8 mouse cellular contexts compared by ENCODE assay signal in genomic region chr7:45898125-45898524, GRCm38 (mm10). TPM values are rescaled to one million over a fixed set of nuclear protein-coding genes. Genes with fewer than 3 reads are reported as not detected.
A peak's percentile ranks its signal among the peaks of the same experiment; 100 is the strongest.
DNase-seq lines count a peak whose midpoint lies in the region; ATAC-seq and TF ChIP-seq lines count a peak whose summit lies in the region.
"Not testable (repeated sequence)": the region's sequence is repeated elsewhere in the genome, so short reads cannot be mapped to it uniquely, and the experiment has no call there.

No protein-coding gene starts in this region.

- not testable (repeated sequence) for H3K27me3 ChIP-seq in embryonic facial prominence, embryonic 13.5 days; heart, embryonic 14.5 days (ENCODE audit: control insufficient read depth, insufficient read depth, low read length); liver, embryonic 14.5 days (ENCODE audit: control insufficient read depth, insufficient read depth, low read length); midbrain, embryonic 15.5 days (replicated peaks); stomach, postnatal 0 days (ENCODE audit: control insufficient read depth, insufficient read depth, low read length)

- peak overlapping the region; percentile 60; the same call in 1 of the 2 replicates for H3K4me3 ChIP-seq in embryonic facial prominence, embryonic 13.5 days
- H3K4me3 ChIP-seq in heart, embryonic 14.5 days (ENCODE audit: control insufficient read depth in 1 of 2, insufficient read depth in 1 of 2, low read depth in 1 of 2, low read length in 2 of 2); stomach, postnatal 0 days (ENCODE audit: low read depth, low read length): not testable (repeated sequence)
- peak overlapping the region; percentile 28 to 54; a peak in 2 of 4 replicates for H3K4me3 ChIP-seq in liver, embryonic 14.5 days (ENCODE audit: insufficient read depth in 1 of 2, low read depth in 2 of 2, low read length in 2 of 2)
- peak overlapping the region; percentile 55; the same call in 1 of the 2 replicates for H3K4me3 ChIP-seq in midbrain, embryonic 15.5 days

- not testable (repeated sequence) for H3K9me3 ChIP-seq in embryonic facial prominence, embryonic 13.5 days; heart, embryonic 14.5 days (ENCODE audit: control insufficient read depth, low read length); liver, embryonic 14.5 days (ENCODE audit: control insufficient read depth, low read length); midbrain, embryonic 15.5 days; stomach, postnatal 0 days (ENCODE audit: control insufficient read depth, low read length)

- peak overlapping the region; percentile 91 for H3K4me2 ChIP-seq in embryonic facial prominence, embryonic 13.5 days
- peak overlapping the region; percentile 96 for H3K4me2 ChIP-seq in heart, embryonic 14.5 days (ENCODE audit: low read length)
- H3K4me2 ChIP-seq in liver, embryonic 14.5 days (ENCODE audit: low read depth) = peak overlapping the region; percentile 94
- peak overlapping the region; percentile 87 for H3K4me2 ChIP-seq in midbrain, embryonic 15.5 days
- H3K4me2 ChIP-seq in stomach, postnatal 0 days (replicated peaks; ENCODE audit: low read depth) = peak overlapping the region; percentile 90; the same call in 1 of the 2 replicates

- peak; percentile 65 for TF ChIP-seq CTCF in liver, embryonic 14.5 days (IDR thresholded peaks at IDR 0.05; ENCODE audit: low read depth)
- TF ChIP-seq CTCF in stomach, postnatal 0 days (IDR thresholded peaks at IDR 0.05; ENCODE audit: low read depth) = peak; percentile 61

- 0 out of 2 replicates have a peak overlapping the region, but pooled peaks have one; percentile 83 for H3K9ac ChIP-seq in embryonic facial prominence, embryonic 13.5 days
- H3K9ac ChIP-seq in heart, embryonic 14.5 days (ENCODE audit: low read length); liver, embryonic 14.5 days (replicated peaks); midbrain, embryonic 15.5 days; stomach, postnatal 0 days (ENCODE audit: low read length): not testable (repeated sequence)

- H3K27ac ChIP-seq in embryonic facial prominence, embryonic 13.5 days; heart, embryonic 14.5 days (replicated peaks in 1 of 2; ENCODE audit: control insufficient read depth in 1 of 2, insufficient read depth in 1 of 2, low read depth in 2 of 2, low read length in 2 of 2); stomach, postnatal 0 days (replicated peaks): not testable (repeated sequence)
- peak overlapping the region; percentile 60; the same call in 1 of the 2 replicates for H3K27ac ChIP-seq in liver, embryonic 14.5 days
- H3K27ac ChIP-seq in midbrain, embryonic 15.5 days = peak overlapping the region; percentile 81; the same call in 1 of the 2 replicates

- H3K36me3 ChIP-seq in embryonic facial prominence, embryonic 13.5 days; heart, embryonic 14.5 days (ENCODE audit: control insufficient read depth, insufficient read depth, low read length); liver, embryonic 14.5 days (replicated peaks; ENCODE audit: control insufficient read depth, insufficient read depth, low read depth); midbrain, embryonic 15.5 days (replicated peaks); stomach, postnatal 0 days (ENCODE audit: control insufficient read depth, insufficient read depth, low read length): not testable (repeated sequence)

- not testable (repeated sequence) for ATAC-seq in embryonic facial prominence, embryonic 13.5 days (ENCODE audit: insufficient number of reproducible peaks, insufficient read depth, low FRiP score, low TSS enrichment, low read depth); heart, embryonic 14.5 days (ENCODE audit: insufficient number of reproducible peaks, insufficient read depth, low FRiP score, low read depth); liver, embryonic 14.5 days (ENCODE audit: insufficient read depth); midbrain, embryonic 15.5 days (replicated peaks); stomach, postnatal 0 days (ENCODE audit: low FRiP score, low TSS enrichment)

- H3K4me1 ChIP-seq in embryonic facial prominence, embryonic 13.5 days = peaks cover 13% of the 10 kb centered on the region
- H3K4me1 ChIP-seq in heart, embryonic 14.5 days (ENCODE audit: control insufficient read depth in 2 of 2, insufficient read depth in 2 of 2, low read length in 2 of 2); stomach, postnatal 0 days (replicated peaks; ENCODE audit: control insufficient read depth, insufficient read depth): not testable (repeated sequence)
- peaks cover 11 to 18% of the 10 kb centered on the region in 2 experiments for H3K4me1 ChIP-seq in liver, embryonic 14.5 days (replicated peaks; ENCODE audit: control insufficient read depth in 2 of 2, insufficient read depth in 2 of 2, low read length in 1 of 2)
- peaks cover 14% of the 10 kb centered on the region for H3K4me1 ChIP-seq in midbrain, embryonic 15.5 days

- not testable (repeated sequence) for TF ChIP-seq EP300 in liver, embryonic 14.5 days (IDR thresholded peaks at IDR 0.05; ENCODE audit: low read depth); stomach, postnatal 0 days (optimal IDR thresholded peaks at IDR 0.05)

- WGBS in embryonic facial prominence, embryonic 13.5 days = 64% methylated on average over 4 of the region's 4 CpGs
- 67% methylated on average over 4 of the region's 4 CpGs for WGBS in heart, embryonic 14.5 days
- 38% methylated on average over 4 of the region's 4 CpGs for WGBS in liver, embryonic 14.5 days (ENCODE audit: insufficient replicate concordance)
- WGBS in midbrain, embryonic 15.5 days = 51% methylated on average over 4 of the region's 4 CpGs
- WGBS in stomach, postnatal 0 days = 52% methylated on average over 4 of the region's 4 CpGs

- DNase-seq in A20 (ENCODE audit: low read depth, low spot score) = peak; percentile 82
- peak; percentile 75 for DNase-seq in ZHBTc4 (ENCODE audit: low read depth, low spot score)
- DNase-seq in kidney, adult 9 months = peak; percentile 56
- peak in 1 of 3 experiments; percentile 59 for DNase-seq in liver, embryonic 14.5 days (ENCODE audit: low read depth in 3 of 3, low spot score in 3 of 3)
- not testable (repeated sequence) for DNase-seq in stomach, postnatal 0 days (ENCODE audit: low spot score)

RNA-seq across cellular contexts. Expression of gene Tmem143, which starts 1.4 kb away (rescaled TPM):
- polyA plus RNA-seq in embryonic facial prominence, embryonic 13.5 days (2015; fragmentation: Nextera tagmentation; extraction: Ambion mirVana) = 7.1 and 7.2 TPM in 2 replicates
- 5.1 and 8.7 TPM in 2 replicates for polyA plus RNA-seq in heart, embryonic 14.5 days (2014; fragmentation: Nextera tagmentation; extraction: Ambion mirVana)
- 8.6 and 10.2 TPM in 2 replicates for polyA plus RNA-seq in liver, embryonic 14.5 days (2012; rRNA removed)
- 2.4 and 2.7 TPM in 2 replicates for polyA plus RNA-seq in liver, embryonic 14.5 days (2014; fragmentation: Nextera tagmentation; extraction: Ambion mirVana)
- polyA plus RNA-seq in midbrain, embryonic 15.5 days (2015; fragmentation: Nextera tagmentation; extraction: Ambion mirVana) = 7.7 and 10.2 TPM in 2 replicates
- 3.1 and 3.2 TPM in 2 replicates for polyA plus RNA-seq in stomach, postnatal 0 days (2015; fragmentation: Nextera tagmentation; extraction: Ambion mirVana)

RNA-seq across cellular contexts. Expression of gene Syngr4, which starts 1.6 kb away (rescaled TPM):
- 0.41 TPM in 1 of 2 replicates, not detected in the other for polyA plus RNA-seq in embryonic facial prominence, embryonic 13.5 days (2015; fragmentation: Nextera tagmentation; extraction: Ambion mirVana)
- polyA plus RNA-seq in heart, embryonic 14.5 days (2014; fragmentation: Nextera tagmentation; extraction: Ambion mirVana) = 0.86 and 1.5 TPM in 2 replicates
- 0.86 and 1.2 TPM in 2 replicates for polyA plus RNA-seq in liver, embryonic 14.5 days (2012; rRNA removed)
- polyA plus RNA-seq in liver, embryonic 14.5 days (2014; fragmentation: Nextera tagmentation; extraction: Ambion mirVana) = 1.2 and 1.3 TPM in 2 replicates
- 0.22 TPM in 1 of 2 replicates, not detected in the other for polyA plus RNA-seq in midbrain, embryonic 15.5 days (2015; fragmentation: Nextera tagmentation; extraction: Ambion mirVana)
- polyA plus RNA-seq in stomach, postnatal 0 days (2015; fragmentation: Nextera tagmentation; extraction: Ambion mirVana) = 0.46 and 0.79 TPM in 2 replicates

RNA-seq across cellular contexts. Expression of gene Grin2d, which starts 19.9 kb away (rescaled TPM):
- polyA plus RNA-seq in embryonic facial prominence, embryonic 13.5 days (2015; fragmentation: Nextera tagmentation; extraction: Ambion mirVana) = 0.56 and 0.72 TPM in 2 replicates
- 0.12 and 0.15 TPM in 2 replicates for polyA plus RNA-seq in heart, embryonic 14.5 days (2014; fragmentation: Nextera tagmentation; extraction: Ambion mirVana)
- polyA plus RNA-seq in liver, embryonic 14.5 days (2012; rRNA removed) = 0.11 and 0.13 TPM in 2 replicates
- polyA plus RNA-seq in liver, embryonic 14.5 days (2014; fragmentation: Nextera tagmentation; extraction: Ambion mirVana) = 0.01 TPM in 1 of 2 replicates, not detected in the other
- polyA plus RNA-seq in midbrain, embryonic 15.5 days (2015; fragmentation: Nextera tagmentation; extraction: Ambion mirVana) = 2.7 and 3.9 TPM in 2 replicates
- polyA plus RNA-seq in stomach, postnatal 0 days (2015; fragmentation: Nextera tagmentation; extraction: Ambion mirVana) = 0.35 and 0.38 TPM in 2 replicates

RNA-seq across cellular contexts. Expression of gene Emp3, which starts 23.1 kb away (rescaled TPM):
- 199 and 213 TPM in 2 replicates for polyA plus RNA-seq in embryonic facial prominence, embryonic 13.5 days (2015; fragmentation: Nextera tagmentation; extraction: Ambion mirVana)
- polyA plus RNA-seq in heart, embryonic 14.5 days (2014; fragmentation: Nextera tagmentation; extraction: Ambion mirVana) = 76.6 and 90.5 TPM in 2 replicates
- 29.0 and 39.6 TPM in 2 replicates for polyA plus RNA-seq in liver, embryonic 14.5 days (2012; rRNA removed)
- 54.9 and 61.8 TPM in 2 replicates for polyA plus RNA-seq in liver, embryonic 14.5 days (2014; fragmentation: Nextera tagmentation; extraction: Ambion mirVana)
- polyA plus RNA-seq in midbrain, embryonic 15.5 days (2015; fragmentation: Nextera tagmentation; extraction: Ambion mirVana) = 35.2 and 40.3 TPM in 2 replicates
- 135 and 151 TPM in 2 replicates for polyA plus RNA-seq in stomach, postnatal 0 days (2015; fragmentation: Nextera tagmentation; extraction: Ambion mirVana)

RNA-seq across cellular contexts. Expression of gene Kdelr1, which starts 25.6 kb away (rescaled TPM):
- polyA plus RNA-seq in embryonic facial prominence, embryonic 13.5 days (2015; fragmentation: Nextera tagmentation; extraction: Ambion mirVana) = 62.6 and 74.4 TPM in 2 replicates
- polyA plus RNA-seq in heart, embryonic 14.5 days (2014; fragmentation: Nextera tagmentation; extraction: Ambion mirVana) = 85.7 and 125 TPM in 2 replicates
- polyA plus RNA-seq in liver, embryonic 14.5 days (2012; rRNA removed) = 53.9 and 74.6 TPM in 2 replicates
- polyA plus RNA-seq in liver, embryonic 14.5 days (2014; fragmentation: Nextera tagmentation; extraction: Ambion mirVana) = 33.9 and 34.8 TPM in 2 replicates
- 53.0 and 54.9 TPM in 2 replicates for polyA plus RNA-seq in midbrain, embryonic 15.5 days (2015; fragmentation: Nextera tagmentation; extraction: Ambion mirVana)
- polyA plus RNA-seq in stomach, postnatal 0 days (2015; fragmentation: Nextera tagmentation; extraction: Ambion mirVana) = 49.8 and 54.6 TPM in 2 replicates
